Mouse (Mus musculus) thymus, postnatal 4 days (tissue): ENCODE results near the gene Ccdc155.
A peak's percentile ranks its signal among the peaks of the same experiment; 100 is the strongest.

ENCODE experiments used
- DNase-seq: peaks from one replicate; pipeline ENCODE4 v3.0.0; 2021

Gene Ccdc155

GRCm38 (mm10) chr7:45139904-45140723, 64.6 kb downstream of the Ccdc155 start:
- DNase-seq = no peak

- no peak for DNase-seq
Measured at GRCm38 (mm10) chr7:45138403-45138802, 66.3 kb downstream of the Ccdc155 start.

- DNase-seq = peak; percentile 64
Measured at GRCm38 (mm10) chr7:45137171-45138006, 67.3 kb downstream of the Ccdc155 start.

- peak; percentile 93 for DNase-seq
Measured at GRCm38 (mm10) chr7:45135993-45136567, 68.6 kb downstream of the Ccdc155 start, which contains the start of the genes Gm45713 and Flt3l. Gene Gm45713, minus strand, starts transcription at chr7:45136231. Gene Flt3l, minus strand, starts transcription at chr7:45136432.

GRCm38 (mm10) chr7:45135370-45135769, 69.3 kb downstream of the Ccdc155 start:
- DNase-seq = no peak

GRCm38 (mm10) chr7:45134544-45135026, 70.1 kb downstream of the Ccdc155 start:
- peak; percentile 83 for DNase-seq
